Mouse (Mus musculus) C2C12 (cell line): Measurements from ENCODE around the gene Pnpo. TPM values are rescaled to one million over a fixed set of nuclear protein-coding genes. Genes with fewer than 3 reads are reported as not detected.

ENCODE experiments used
- H3K27me3 ChIP-seq: one replicate; pipeline ENCODE4 v1.6.1; 2011; ENCODE audit not compliant: control insufficient read depth, insufficient read depth, insufficient read length
- H3K36me3 ChIP-seq: one replicate; pipeline ENCODE4 v1.6.1; 2011; ENCODE audit not compliant: control insufficient read depth, insufficient read depth
- H3K4me3 ChIP-seq: one replicate; pipeline ENCODE4 v1.5.1; 2011; ENCODE audit warnings: mild to moderate bottlenecking, control low read depth; ENCODE audit not compliant: poor library complexity, insufficient read depth, severe bottlenecking
- H3K79me2 ChIP-seq: one replicate; pipeline ENCODE4 v1.6.1; 2011; ENCODE audit not compliant: control insufficient read depth, insufficient read depth
- H3K79me3 ChIP-seq: one replicate; pipeline ENCODE4 v1.6.1; 2011; ENCODE audit warnings: low read depth, control low read depth
- H3ac ChIP-seq: one replicate; pipeline ENCODE3; 2011; ENCODE audit warnings: low read depth; ENCODE audit not compliant: control insufficient read depth, insufficient read length
- CEBPB ChIP-seq: IDR thresholded peaks from one replicate; pipeline ENCODE4 v1.6.1; 2011; ENCODE audit warnings: low read depth, mild to moderate bottlenecking, control low read depth, moderate library complexity
- CTCF ChIP-seq: IDR thresholded peaks from one replicate; pipeline ENCODE4 v1.5.1; 2011; ENCODE audit not compliant: control insufficient read depth, insufficient read depth, insufficient read length
- FOSL1 ChIP-seq: IDR thresholded peaks from one replicate; pipeline ENCODE4 v1.8.0; 2011; ENCODE audit warnings: mild to moderate bottlenecking, low read length; ENCODE audit not compliant: poor library complexity, insufficient read depth, severe bottlenecking
- MAX ChIP-seq: IDR thresholded peaks from one replicate; pipeline ENCODE4 v1.6.1; 2011; ENCODE audit warnings: mild to moderate bottlenecking, control low read depth
- MYOD1 ChIP-seq: IDR thresholded peaks from one replicate; pipeline ENCODE4 v1.6.1; 2011; ENCODE audit warnings: low read depth; ENCODE audit not compliant: control insufficient read depth, insufficient read length
- MYOG ChIP-seq: IDR thresholded peaks from one replicate; pipeline ENCODE4 v1.6.1; 2011; ENCODE audit not compliant: control insufficient read depth, insufficient read length; ENCODE audit errors: extremely low read depth
- USF1 ChIP-seq: IDR thresholded peaks from one replicate; pipeline ENCODE4 v1.6.1; 2011; ENCODE audit warnings: low read depth, mild to moderate bottlenecking, control low read depth, moderate library complexity
- polyA plus RNA-seq: library from polyadenylated mRNA; unstranded; fragments of >200 nt; fragmentation: generic; extraction: Trizol; gene quantifications from one replicate; pipeline ENCODE4 v1.2.1, GENCODE M21; 2012; ENCODE audit warnings: missing spikeins

Pnpo gene
- polyA plus RNA-seq, 1 experiment, result 8.5 TPM

DNA sequence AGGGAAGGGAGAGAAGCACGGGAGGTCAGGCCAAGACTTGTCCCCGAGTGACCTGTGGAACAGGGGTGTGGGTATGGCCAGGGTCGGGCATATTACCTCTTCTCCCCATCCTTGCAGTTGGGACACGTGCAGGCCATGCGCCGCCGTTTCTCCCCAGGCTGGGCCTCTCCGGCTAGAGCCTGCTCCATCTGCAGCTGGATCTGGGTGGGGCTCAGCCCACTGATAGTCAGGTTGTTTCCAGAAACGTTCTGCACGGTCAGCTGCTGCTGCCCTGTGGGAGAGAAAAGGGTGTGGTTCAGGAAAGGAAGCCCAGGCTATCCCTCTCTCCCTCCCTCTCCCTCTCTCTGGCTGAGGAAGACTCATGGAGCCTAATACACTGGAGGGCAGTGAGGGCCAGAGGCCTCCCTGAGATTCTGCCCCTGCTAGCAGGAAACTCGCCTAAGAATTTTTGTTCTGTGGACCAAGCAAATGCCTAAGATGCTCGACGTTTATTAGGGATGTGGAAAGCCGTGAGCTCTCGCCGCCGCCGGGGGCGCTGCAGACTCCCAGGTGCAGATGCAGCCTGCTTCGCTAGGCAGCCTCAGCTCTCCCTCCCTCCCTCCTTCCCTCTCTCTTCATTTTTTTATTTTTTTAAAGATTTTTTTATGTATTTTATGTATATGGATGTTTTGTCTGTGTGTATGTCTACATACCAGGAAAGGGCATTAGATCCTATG is 12.4 kb upstream of the Pnpo start:
- peaks cover 77% of the 10 kb centered on the region for H3K36me3 ChIP-seq
- H3K79me2 ChIP-seq, result no peaks in the 10 kb centered on the region
- no peak overlapping the region for H3ac ChIP-seq
- H3K79me3 ChIP-seq, result no peaks in the 10 kb centered on the region
- H3K4me3 ChIP-seq, result no peak overlapping the region
- H3K27me3 ChIP-seq, result no peaks in the 10 kb centered on the region
- TF ChIP-seq MYOD1, result no peak
- TF ChIP-seq MYOG, result no peak
- TF ChIP-seq CTCF, result peak; percentile 15
- TF ChIP-seq FOSL1, result no peak

DNA sequence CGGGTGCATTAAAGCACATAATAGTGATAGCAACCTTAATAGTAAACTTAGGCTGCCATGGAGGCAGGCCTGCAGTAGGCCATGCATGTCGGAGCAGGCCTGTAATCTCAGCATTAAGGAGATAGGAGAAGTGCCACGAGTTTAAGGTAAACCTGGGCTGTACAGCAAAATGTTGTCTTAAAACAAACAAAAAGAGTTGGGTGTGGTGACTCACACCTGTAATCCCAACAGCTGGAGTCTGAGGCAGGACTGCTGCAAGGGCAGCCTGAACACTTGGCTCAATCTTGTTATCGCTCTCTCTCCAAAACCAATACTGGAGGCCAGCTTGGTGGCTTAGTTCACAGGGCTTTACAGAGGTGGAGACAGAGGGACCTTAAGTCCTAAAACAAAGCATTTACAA is 11.3 kb upstream of the Pnpo start:
- Histone ChIP-seq H3K79me2 (no peaks in the 10 kb centered on the region), H3K79me3 (no peaks in the 10 kb centered on the region), H3K4me3 (no peak overlapping the region), H3ac (no peak overlapping the region), H3K36me3 (peaks cover 76% of the 10 kb centered on the region), H3K27me3 (no peaks in the 10 kb centered on the region)
- TF ChIP-seq MAX (no peak), CEBPB (no peak)

GRCm38 (mm10) chr11:96952896-96953295 is 9.1 kb upstream of the Pnpo start:
- Histone ChIP-seq H3K27me3 (no peaks in the 10 kb centered on the region), H3K79me2 (no peaks in the 10 kb centered on the region), H3K36me3 (peaks cover 61% of the 10 kb centered on the region), H3ac (no peak overlapping the region), H3K79me3 (no peaks in the 10 kb centered on the region), H3K4me3 (no peak overlapping the region)
- TF ChIP-seq FOSL1, result no peak

GRCm38 (mm10) chr11:96952426-96952825 is 8.6 kb upstream of the Pnpo start:
- Histone ChIP-seq H3ac (no peak overlapping the region), H3K36me3 (peaks cover 61% of the 10 kb centered on the region), H3K79me2 (no peaks in the 10 kb centered on the region), H3K79me3 (no peaks in the 10 kb centered on the region), H3K27me3 (no peaks in the 10 kb centered on the region), H3K4me3 (no peak overlapping the region)
- TF ChIP-seq MYOG (no peak), CTCF (no peak), USF1 (no peak), FOSL1 (no peak), MAX (no peak), MYOD1 (no peak), CEBPB (no peak)

DNA sequence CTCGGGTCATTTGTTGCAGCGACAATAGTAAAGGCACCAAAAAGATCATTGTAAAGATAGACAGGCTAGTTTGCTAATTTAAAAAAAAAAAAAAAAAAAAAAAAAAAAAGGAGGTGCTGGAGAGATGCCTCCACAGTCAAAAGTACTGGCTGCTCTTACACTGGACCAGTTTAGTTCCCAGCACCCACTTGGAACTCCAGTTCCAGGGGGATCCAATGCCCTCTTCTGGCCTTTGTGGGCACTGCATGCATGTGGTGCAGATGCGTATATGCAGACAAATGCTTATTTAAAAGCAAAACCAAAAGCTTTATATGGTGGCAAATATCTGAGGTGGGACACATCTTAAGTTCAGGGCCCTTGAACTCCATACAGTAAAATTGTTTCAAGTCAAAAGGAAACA is 7.0 kb upstream of the Pnpo start:
- Histone ChIP-seq H3K27me3 (no peaks in the 10 kb centered on the region), H3ac (no peak overlapping the region), H3K4me3 (no peak overlapping the region), H3K79me3 (no peaks in the 10 kb centered on the region), H3K79me2 (no peaks in the 10 kb centered on the region), H3K36me3 (peaks cover 49% of the 10 kb centered on the region)
- TF ChIP-seq MYOD1 (no peak), CEBPB (no peak), FOSL1 (no peak), USF1 (no peak), MAX (no peak), MYOG (no peak), CTCF (no peak)

DNA sequence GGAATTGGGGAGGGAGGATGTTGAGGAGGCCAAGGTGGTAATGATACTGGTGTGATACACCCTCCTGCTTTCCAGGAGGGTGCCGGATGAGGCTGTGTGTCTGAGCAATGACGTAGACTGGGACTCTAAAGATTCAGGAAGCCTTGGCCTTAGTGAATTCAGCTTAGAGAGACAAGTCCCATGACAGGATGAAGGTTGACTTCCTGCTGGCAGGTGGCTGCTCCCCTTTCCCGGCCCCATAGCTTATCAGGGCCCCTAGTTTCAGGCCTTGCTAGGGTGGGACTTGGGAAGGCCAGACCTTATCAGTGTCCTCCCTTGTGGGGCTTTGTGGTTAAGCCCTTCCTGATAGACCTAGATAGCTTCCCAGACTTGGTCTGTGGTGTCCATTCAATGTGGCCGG is 4.1 kb upstream of the Pnpo start:
- Histone ChIP-seq H3K4me3 (no peak overlapping the region), H3K79me2 (no peaks in the 10 kb centered on the region), H3K27me3 (no peaks in the 10 kb centered on the region), H3K36me3 (peaks cover 23% of the 10 kb centered on the region), H3ac (no peak overlapping the region), H3K79me3 (no peaks in the 10 kb centered on the region)
- TF ChIP-seq MYOG, result no peak
- no peak for TF ChIP-seq MAX
- TF ChIP-seq MYOD1, result no peak
- TF ChIP-seq FOSL1, result no peak
- no peak for TF ChIP-seq CTCF
- TF ChIP-seq USF1, result no peak
- no peak for TF ChIP-seq CEBPB
